Mouse (Mus musculus): ENCODE results near the gene Larp4b. TPM values are rescaled to one million over a fixed set of nuclear protein-coding genes. Genes with fewer than 3 reads are reported as not detected.

Larp4b gene
- polyA plus RNA-seq, 1 experiment from 2014 or later = 28.4 TPM

DNA sequence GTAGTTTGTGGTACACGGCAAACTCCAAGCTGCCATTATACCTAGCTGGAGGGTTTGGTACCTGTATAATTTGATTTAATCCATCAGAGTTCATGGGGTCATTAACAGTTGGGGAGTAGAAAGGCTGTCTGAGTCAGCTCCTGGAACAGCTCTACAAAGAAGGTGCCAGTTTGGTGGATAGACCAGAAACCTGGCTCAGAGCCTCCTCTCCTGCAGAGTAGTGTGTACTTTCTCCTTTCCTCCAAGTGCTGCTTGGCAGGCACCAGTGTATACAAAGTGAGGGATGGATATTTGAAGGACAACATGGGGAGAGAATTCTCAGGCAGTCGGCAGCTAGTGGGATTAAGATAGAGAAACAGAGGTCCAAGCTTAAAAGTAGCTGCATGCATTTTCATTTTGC lies 29.5 kb upstream of the Larp4b start:
- Histone ChIP-seq H3K4me1 (replicated peaks; ENCODE audit: control insufficient read depth, insufficient read depth) (no peaks in the 10 kb centered on the region), H3K4me3 (ENCODE audit: low read depth, low read length) (no peak overlapping the region), H3K4me2 (replicated peaks; ENCODE audit: low read depth) (no peak overlapping the region), H3K9ac (ENCODE audit: low read length) (no peak overlapping the region), H3K27me3 (ENCODE audit: control insufficient read depth, insufficient read depth, low read length) (no peaks in the 10 kb centered on the region), H3K9me3 (ENCODE audit: control insufficient read depth, low read length) (no peaks in the 10 kb centered on the region), H3K27ac (replicated peaks) (no peak overlapping the region), H3K36me3 (ENCODE audit: control insufficient read depth, insufficient read depth, low read length) (no peaks in the 10 kb centered on the region)
- WGBS = 17% methylated on average over 2 of the region's 2 CpGs
- peak; percentile 38 for DNase-seq (ENCODE audit: low spot score)
- ATAC-seq (ENCODE audit: low FRiP score, low TSS enrichment) = peak; percentile 57
- TF ChIP-seq CTCF (IDR thresholded peaks at IDR 0.05; ENCODE audit: low read depth) = no peak
- no peak for TF ChIP-seq EP300 (optimal IDR thresholded peaks at IDR 0.05)

GRCm38 (mm10) chr13:9066107-9066506 lies 27.6 kb upstream of the Larp4b start:
- no peak for DNase-seq (ENCODE audit: low spot score)
- TF ChIP-seq CTCF (IDR thresholded peaks at IDR 0.05; ENCODE audit: low read depth) (no peak), EP300 (optimal IDR thresholded peaks at IDR 0.05) (no peak)
- Histone ChIP-seq H3K9me3 (ENCODE audit: control insufficient read depth, low read length) (no peaks in the 10 kb centered on the region), H3K9ac (ENCODE audit: low read length) (no peak overlapping the region), H3K4me3 (ENCODE audit: low read depth, low read length) (no peak overlapping the region), H3K27me3 (ENCODE audit: control insufficient read depth, insufficient read depth, low read length) (no peaks in the 10 kb centered on the region), H3K27ac (replicated peaks) (no peak overlapping the region), H3K4me2 (replicated peaks; ENCODE audit: low read depth) (no peak overlapping the region), H3K36me3 (ENCODE audit: control insufficient read depth, insufficient read depth, low read length) (no peaks in the 10 kb centered on the region), H3K4me1 (replicated peaks; ENCODE audit: control insufficient read depth, insufficient read depth) (no peaks in the 10 kb centered on the region)
- 39% methylated on average over 5 of the region's 5 CpGs for WGBS
- ATAC-seq (ENCODE audit: low FRiP score, low TSS enrichment) = no peak

- WGBS = 60% methylated on average over 9 of the region's 9 CpGs
- Histone ChIP-seq H3K36me3 (ENCODE audit: control insufficient read depth, insufficient read depth, low read length) (no peaks in the 10 kb centered on the region), H3K9me3 (ENCODE audit: control insufficient read depth, low read length) (no peaks in the 10 kb centered on the region), H3K4me3 (ENCODE audit: low read depth, low read length) (no peak overlapping the region), H3K4me2 (replicated peaks; ENCODE audit: low read depth) (no peak overlapping the region), H3K9ac (ENCODE audit: low read length) (no peak overlapping the region), H3K27me3 (ENCODE audit: control insufficient read depth, insufficient read depth, low read length) (no peaks in the 10 kb centered on the region), H3K4me1 (replicated peaks; ENCODE audit: control insufficient read depth, insufficient read depth) (no peaks in the 10 kb centered on the region), H3K27ac (replicated peaks) (no peak overlapping the region)
- no peak for TF ChIP-seq CTCF (IDR thresholded peaks at IDR 0.05; ENCODE audit: low read depth)
- no peak for TF ChIP-seq EP300 (optimal IDR thresholded peaks at IDR 0.05)
- no peak for ATAC-seq (ENCODE audit: low FRiP score, low TSS enrichment)
- peak; percentile 49 for DNase-seq (ENCODE audit: low spot score)
Observed at GRCm38 (mm10) chr13:9071008-9071407, 22.7 kb upstream of the Larp4b start.

DNA sequence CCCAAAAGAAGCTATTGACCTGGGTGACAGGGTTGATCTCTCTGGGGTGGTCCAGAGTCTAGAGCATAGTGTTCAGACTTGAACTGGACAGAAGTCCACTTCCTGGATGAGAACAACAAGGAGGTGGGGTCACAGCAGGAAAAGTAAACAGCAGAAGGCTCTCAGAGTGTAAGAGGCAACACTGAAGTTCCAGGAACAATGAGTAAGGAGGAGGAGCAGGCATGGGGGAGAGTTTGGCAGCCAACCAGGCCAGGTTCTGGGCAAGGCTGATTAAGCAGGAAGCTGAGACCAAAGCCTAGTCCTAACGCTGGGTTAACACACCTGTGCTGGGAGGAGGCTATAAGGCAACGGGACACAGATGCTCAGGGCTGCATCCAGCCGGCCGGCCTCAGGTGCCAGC lies 19.9 kb upstream of the Larp4b start:
- H3K4me2 ChIP-seq (replicated peaks; ENCODE audit: low read depth) = no peak overlapping the region
- H3K4me3 ChIP-seq (ENCODE audit: low read depth, low read length) = no peak overlapping the region
- TF ChIP-seq CTCF (IDR thresholded peaks at IDR 0.05; ENCODE audit: low read depth) (no peak), EP300 (optimal IDR thresholded peaks at IDR 0.05) (no peak)
- no peak overlapping the region for H3K9ac ChIP-seq (ENCODE audit: low read length)
- no peaks in the 10 kb centered on the region for H3K9me3 ChIP-seq (ENCODE audit: control insufficient read depth, low read length)
- H3K4me1 ChIP-seq (replicated peaks; ENCODE audit: control insufficient read depth, insufficient read depth) = no peaks in the 10 kb centered on the region
- DNase-seq (ENCODE audit: low spot score) (peak; percentile 88), ATAC-seq (ENCODE audit: low FRiP score, low TSS enrichment) (peak; percentile 88)
- WGBS = 43% methylated on average over 4 of the region's 4 CpGs
- H3K27me3 ChIP-seq (ENCODE audit: control insufficient read depth, insufficient read depth, low read length) = no peaks in the 10 kb centered on the region
- no peak overlapping the region for H3K27ac ChIP-seq (replicated peaks)
- H3K36me3 ChIP-seq (ENCODE audit: control insufficient read depth, insufficient read depth, low read length) = no peaks in the 10 kb centered on the region

DNA sequence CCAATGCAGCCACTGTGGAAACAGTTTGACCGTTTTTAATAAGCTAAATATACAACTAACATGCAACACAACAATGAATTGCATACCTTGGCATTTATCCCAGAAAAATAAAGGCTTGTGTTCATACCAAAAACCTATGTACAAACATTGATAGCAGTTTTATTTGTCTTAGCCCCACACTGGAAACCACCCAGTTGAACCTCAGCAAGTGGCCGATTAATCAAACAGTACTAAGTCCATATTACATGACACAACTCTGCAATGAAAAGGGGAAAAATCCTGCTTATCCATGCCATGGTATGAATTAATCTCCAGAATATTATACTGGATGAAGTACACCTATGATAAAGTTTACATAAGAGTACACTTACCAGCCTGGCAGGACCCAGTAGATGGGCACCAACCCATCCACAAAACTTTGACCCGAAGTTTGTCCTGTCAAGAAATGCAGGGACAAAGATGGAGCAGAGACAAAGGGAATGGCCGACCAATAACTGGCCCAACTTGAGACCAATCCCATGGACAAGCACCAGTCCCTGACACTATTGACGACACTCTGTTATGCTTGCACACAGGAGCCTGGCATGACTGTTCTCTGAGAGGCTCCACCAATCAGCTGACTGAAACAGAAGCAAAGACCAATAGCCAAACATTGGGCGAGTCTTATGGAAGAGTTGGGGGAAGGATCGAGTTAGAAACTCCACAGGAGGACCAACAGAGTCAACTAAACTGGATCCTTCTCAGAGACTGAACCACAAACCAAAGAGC lies 17.7 kb upstream of the Larp4b start:
- ATAC-seq (ENCODE audit: low FRiP score, low TSS enrichment) (peak; percentile 77), DNase-seq (ENCODE audit: low spot score) (no peak)
- Histone ChIP-seq H3K9me3 (ENCODE audit: control insufficient read depth, low read length) (no peaks in the 10 kb centered on the region), H3K27me3 (ENCODE audit: control insufficient read depth, insufficient read depth, low read length) (no peaks in the 10 kb centered on the region), H3K27ac (replicated peaks) (no peak overlapping the region), H3K4me2 (replicated peaks; ENCODE audit: low read depth) (no peak overlapping the region), H3K4me1 (replicated peaks; ENCODE audit: control insufficient read depth, insufficient read depth) (no peaks in the 10 kb centered on the region), H3K4me3 (ENCODE audit: low read depth, low read length) (no peak overlapping the region), H3K9ac (ENCODE audit: low read length) (no peak overlapping the region), H3K36me3 (ENCODE audit: control insufficient read depth, insufficient read depth, low read length) (no peaks in the 10 kb centered on the region)
- TF ChIP-seq EP300 (optimal IDR thresholded peaks at IDR 0.05) = no peak
- no peak for TF ChIP-seq CTCF (IDR thresholded peaks at IDR 0.05; ENCODE audit: low read depth)
- WGBS = 61% methylated on average over 7 of the region's 7 CpGs

GRCm38 (mm10) chr13:9082128-9082883 lies 11.4 kb upstream of the Larp4b start:
- Histone ChIP-seq H3K4me1 (replicated peaks; ENCODE audit: control insufficient read depth, insufficient read depth) (no peaks in the 10 kb centered on the region), H3K9me3 (ENCODE audit: control insufficient read depth, low read length) (no peaks in the 10 kb centered on the region), H3K4me3 (ENCODE audit: low read depth, low read length) (no peak overlapping the region), H3K9ac (ENCODE audit: low read length) (no peak overlapping the region), H3K4me2 (replicated peaks; ENCODE audit: low read depth) (no peak overlapping the region), H3K36me3 (ENCODE audit: control insufficient read depth, insufficient read depth, low read length) (no peaks in the 10 kb centered on the region), H3K27me3 (ENCODE audit: control insufficient read depth, insufficient read depth, low read length) (no peaks in the 10 kb centered on the region), H3K27ac (replicated peaks) (no peak overlapping the region)
- peak; percentile 51 for DNase-seq (ENCODE audit: low spot score)
- TF ChIP-seq CTCF (IDR thresholded peaks at IDR 0.05; ENCODE audit: low read depth) (no peak), EP300 (optimal IDR thresholded peaks at IDR 0.05) (no peak)
- peak; percentile 89 for ATAC-seq (ENCODE audit: low FRiP score, low TSS enrichment)
- WGBS = 60% methylated on average over 14 of the region's 14 CpGs

Data from stomach, postnatal 0 days (tissue).